Mouse (Mus musculus) spleen, adult 2 months (tissue): ENCODE results near the gene Gsdmc3. TPM values are rescaled to one million over a fixed set of nuclear protein-coding genes. Genes with fewer than 3 reads are reported as not detected.
"Not testable (repeated sequence)": the region's sequence is repeated elsewhere in the genome, so short reads cannot be mapped to it uniquely, and the experiment has no call there.

Experiments used
- DNase-seq, 2 experiments: peaks; one replicate each; pipeline versions ENCODE4 v3.0.0 to v3.0.0-alpha.2; 2012 to 2021; ENCODE audit warnings: low spot score in 2 of 2, low read depth in 1 of 2
- H3K27ac ChIP-seq: fragments of 200-500 bp; 2 replicates; pipeline ENCODE4 v1.5.1; 2012; ENCODE audit warnings: low read length, inconsistent platforms; ENCODE audit not compliant: insufficient read depth
- H3K27me3 ChIP-seq: fragments of 200-500 bp; 2 replicates; pipeline ENCODE4 v1.6.1; 2012; ENCODE audit warnings: mild to moderate bottlenecking, moderate library complexity, low read length, inconsistent platforms; ENCODE audit not compliant: control insufficient read depth, insufficient read depth
- H3K36me3 ChIP-seq: fragments of 200-500 bp; 2 replicates; pipeline ENCODE4 v1.6.1; 2012; ENCODE audit warnings: mild to moderate bottlenecking, low read length, inconsistent platforms; ENCODE audit not compliant: control insufficient read depth, insufficient read depth
- H3K4me1 ChIP-seq: fragments of 200-500 bp; 2 replicates; pipeline ENCODE4 v1.6.1; 2011; ENCODE audit warnings: inconsistent platforms; ENCODE audit not compliant: control insufficient read depth, insufficient read depth, insufficient read length
- H3K4me3 ChIP-seq: fragments of 200-500 bp; 2 replicates; pipeline ENCODE4 v1.5.1; 2011; ENCODE audit warnings: mild to moderate bottlenecking, inconsistent platforms; ENCODE audit not compliant: insufficient read depth, insufficient read length; ENCODE audit errors: extremely low read depth
- CTCF ChIP-seq: fragments of 200-500 bp; IDR thresholded peaks from 2 replicates; pipeline ENCODE4 v1.5.1; 2011; ENCODE audit warnings: mild to moderate bottlenecking, inconsistent platforms; ENCODE audit not compliant: insufficient read depth, insufficient read length, insufficient replicate concordance; ENCODE audit errors: extremely low read depth
- WGBS: fragments of 180-500 bp; shearing (Covaris S2); methylation state at CpG from one replicate; pipeline ENCODE4 v1.1.7; 2018; 5-methylcytosine and 5-hydroxymethylcytosine counted together
- polyA plus RNA-seq: library from polyadenylated mRNA; depleted of rRNA; stranded (reverse); fragments of >200 nt; gene quantifications from 2 replicates; pipeline ENCODE4 v1.2.3, GENCODE M21; 2012; rRNA removed

Gene Gsdmc3
- polyA plus RNA-seq, 1 experiment: not detected

GRCm38 (mm10) chr15:63895560-63896353 lies 17.4 kb upstream of the Gsdmc3 start:
- not testable (repeated sequence) for H3K4me1 ChIP-seq, H3K27me3 ChIP-seq, H3K4me3 ChIP-seq, H3K27ac ChIP-seq, H3K36me3 ChIP-seq
- peak; percentile 65; the same call in 1 of the 2 replicates for TF ChIP-seq CTCF
- DNase-seq: peak; percentile 16 to 27
- 14% methylated on average over 9 of the region's 9 CpGs for WGBS

DNA sequence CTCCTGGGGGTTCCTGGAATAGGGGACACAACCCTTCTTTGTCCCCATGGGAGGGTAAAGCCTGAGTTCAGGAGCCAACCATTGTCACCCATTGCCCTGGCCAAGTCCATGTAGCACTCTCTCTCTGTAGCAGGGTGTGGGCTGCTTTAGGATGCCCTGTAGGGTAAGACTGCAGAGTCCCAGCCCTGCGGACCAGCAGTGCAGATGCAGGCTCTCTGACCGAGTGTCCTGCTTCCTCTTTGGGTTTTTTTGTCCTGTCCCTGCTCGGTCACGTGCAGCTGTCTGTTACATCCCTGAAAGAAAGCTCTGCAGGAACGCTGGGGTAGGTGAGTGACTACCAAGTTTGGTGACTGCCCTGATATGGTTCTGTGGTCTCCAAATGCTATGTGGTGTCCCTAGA lies 10.1 kb upstream of the Gsdmc3 start:
- H3K4me1 ChIP-seq, H3K27ac ChIP-seq, DNase-seq, H3K36me3 ChIP-seq, H3K27me3 ChIP-seq, H3K4me3 ChIP-seq: not testable (repeated sequence)
- 22% methylated on average over 5 of the region's 5 CpGs for WGBS

DNA sequence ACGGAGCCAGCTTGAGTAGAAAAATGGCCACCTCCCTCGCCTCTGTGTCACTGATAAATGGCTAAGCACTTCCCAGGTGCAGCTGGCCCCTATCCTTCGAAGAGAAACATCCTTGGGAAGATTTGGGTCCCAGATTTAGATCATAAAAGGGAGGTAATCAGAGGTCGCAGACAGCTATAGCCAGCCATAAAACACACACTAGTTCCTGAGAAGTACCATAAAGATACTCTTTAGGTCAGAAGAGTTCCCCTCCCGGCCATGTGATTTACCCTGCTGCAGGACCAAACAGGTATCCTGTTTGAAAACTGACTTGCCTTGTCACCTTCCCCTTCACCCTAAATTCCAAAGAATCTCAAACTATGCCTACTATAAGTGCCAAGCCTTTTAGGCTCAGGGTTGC lies 9.6 kb upstream of the Gsdmc3 start:
- not testable (repeated sequence) for H3K36me3 ChIP-seq, H3K27me3 ChIP-seq, H3K4me3 ChIP-seq, DNase-seq, H3K27ac ChIP-seq, H3K4me1 ChIP-seq
- no CpG with 5 or more reads among the region's 5 CpGs for WGBS

GRCm38 (mm10) chr15:63876160-63876559 lies 2.2 kb downstream of the Gsdmc3 start:
- H3K27ac ChIP-seq, H3K4me3 ChIP-seq, H3K36me3 ChIP-seq, DNase-seq, H3K27me3 ChIP-seq, H3K4me1 ChIP-seq: not testable (repeated sequence)

GRCm38 (mm10) chr15:63861965-63862364 lies 16.4 kb downstream of the Gsdmc3 start:
- DNase-seq, H3K36me3 ChIP-seq, H3K4me3 ChIP-seq, H3K4me1 ChIP-seq, H3K27me3 ChIP-seq, H3K27ac ChIP-seq: not testable (repeated sequence)
- 53% methylated on average over 5 of the region's 5 CpGs for WGBS

Other genes starting within 250 kb of the Gsdmc3 start
- gene Gsdmc2, start 33.4 kb downstream of the Gsdmc3 start, polyA plus RNA-seq: not detected in 2 replicates
- not detected in 2 replicates for gene Gsdmc4, start 33.7 kb upstream of the Gsdmc3 start, polyA plus RNA-seq
- gene Fam49b, start 181.9 kb upstream of the Gsdmc3 start, polyA plus RNA-seq: 68.3 and 127 TPM in 2 replicates